Mouse (Mus musculus): ENCODE data around the gene Cela3b. TPM values are rescaled to one million over a fixed set of nuclear protein-coding genes. Genes with fewer than 3 reads are reported as not detected.

Cela3b gene
- polyA plus RNA-seq, 1 experiment, result not detected

DNA sequence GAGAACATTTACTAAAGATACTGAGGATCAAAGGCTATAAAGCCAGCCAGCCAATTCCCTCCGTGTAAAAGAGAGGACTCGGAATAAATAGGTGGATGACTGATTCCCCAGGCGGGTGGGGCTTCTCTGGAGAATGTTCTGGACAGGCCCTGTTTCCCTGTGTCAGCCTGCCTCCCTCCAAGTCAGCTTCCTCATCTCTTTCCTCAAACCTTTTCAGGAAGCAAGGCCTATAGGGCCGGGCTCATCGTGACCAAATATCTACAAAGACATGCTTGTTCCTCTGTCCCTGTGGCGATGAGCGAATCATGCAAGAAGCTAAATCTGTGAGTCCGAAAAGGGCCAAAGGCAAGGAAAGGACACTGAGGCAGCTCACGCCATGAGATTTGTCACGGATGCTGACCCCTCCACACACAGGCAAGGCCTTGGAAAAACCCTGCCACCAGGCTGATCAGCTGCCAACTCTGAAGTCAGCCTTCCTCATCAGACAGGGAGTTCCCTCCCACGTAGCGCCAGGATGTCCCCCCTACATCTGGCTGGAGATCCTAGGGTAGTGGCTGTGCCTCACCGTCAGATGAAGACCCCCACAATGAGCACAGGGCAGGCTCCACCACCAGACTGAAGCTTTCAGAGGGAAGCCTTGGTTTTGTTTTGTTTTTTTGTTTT is 34.9 kb upstream of the Cela3b start:
- no peak for TF ChIP-seq CTCF (IDR thresholded peaks at IDR 0.05; ENCODE audit: low read depth, low read length)
- no peak for TF ChIP-seq POLR2A (IDR thresholded peaks at IDR 0.05; ENCODE audit: borderline replicate concordance, low read depth, low read length)
- Histone ChIP-seq H3K4me3 (ENCODE audit: insufficient read depth, low read length) (no peak overlapping the region), H3K4me1 (ENCODE audit: control insufficient read depth, insufficient read depth, low read length) (peaks cover 15% of the 10 kb centered on the region), H3K27ac (ENCODE audit: insufficient read depth, low read depth, low read length) (no peak overlapping the region)

DNA sequence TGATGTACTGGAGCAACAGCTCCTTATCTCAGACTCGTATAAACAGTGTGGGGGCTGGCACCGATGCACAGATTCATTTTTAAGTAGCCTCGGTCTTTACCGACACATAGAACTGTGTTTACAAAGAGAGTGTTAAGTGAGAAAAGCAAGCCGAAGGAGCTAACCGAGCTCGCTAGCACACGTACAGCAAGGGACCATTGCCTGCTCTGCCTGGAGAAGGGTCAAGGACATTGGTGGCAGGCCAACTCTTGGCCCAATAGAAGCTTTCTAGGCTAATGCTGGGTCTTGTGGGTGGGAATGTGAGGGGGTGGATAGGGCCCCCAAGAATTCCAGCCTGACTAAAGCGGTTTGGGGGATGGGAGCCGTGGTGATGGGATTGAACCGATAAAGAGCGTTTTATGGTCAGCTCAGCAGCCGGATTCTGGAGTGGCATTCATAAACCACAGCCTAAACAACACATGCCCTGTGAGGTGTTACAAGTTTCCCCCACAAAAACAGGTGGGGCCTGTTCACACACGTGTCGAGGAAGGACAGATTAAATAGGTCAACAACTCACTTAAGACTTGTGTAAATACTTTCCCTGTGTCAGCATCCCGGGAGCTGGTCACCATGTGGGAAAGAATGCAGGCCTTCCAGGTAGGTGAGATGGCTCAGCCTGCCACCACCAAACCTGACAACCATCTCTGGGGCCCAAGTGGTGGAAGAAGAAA is 31.8 kb upstream of the Cela3b start:
- H3K4me3 ChIP-seq (ENCODE audit: insufficient read depth, low read length), result no peak overlapping the region
- peaks cover 12% of the 10 kb centered on the region for H3K4me1 ChIP-seq (ENCODE audit: control insufficient read depth, insufficient read depth, low read length)
- H3K27ac ChIP-seq (ENCODE audit: insufficient read depth, low read depth, low read length), result no peak overlapping the region
- TF ChIP-seq CTCF (IDR thresholded peaks at IDR 0.05; ENCODE audit: low read depth, low read length) (no peak), POLR2A (IDR thresholded peaks at IDR 0.05; ENCODE audit: borderline replicate concordance, low read depth, low read length) (no peak)

DNA sequence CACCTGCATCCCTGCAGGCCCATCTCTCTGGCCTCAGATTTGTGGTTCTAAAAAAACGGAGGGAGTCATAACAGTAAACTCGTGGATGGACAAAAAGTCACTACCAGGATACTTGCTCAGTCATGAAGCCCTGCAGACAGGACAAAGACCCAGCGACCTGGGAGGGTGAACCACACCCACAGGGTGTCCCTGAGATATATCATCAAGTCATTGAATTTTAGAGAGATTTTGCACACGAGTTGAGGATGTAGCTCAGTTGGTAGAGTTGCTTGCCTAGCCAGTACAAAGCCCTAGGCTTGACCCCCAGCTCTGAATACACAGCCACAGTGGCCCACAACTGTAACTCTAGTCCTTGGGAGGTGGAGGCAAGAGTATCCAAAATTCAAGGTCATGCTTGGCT is 30.9 kb upstream of the Cela3b start:
- TF ChIP-seq CTCF (IDR thresholded peaks at IDR 0.05; ENCODE audit: low read depth, low read length) (no peak), POLR2A (IDR thresholded peaks at IDR 0.05; ENCODE audit: borderline replicate concordance, low read depth, low read length) (no peak)
- no peak overlapping the region for H3K27ac ChIP-seq (ENCODE audit: insufficient read depth, low read depth, low read length)
- peaks cover 12% of the 10 kb centered on the region for H3K4me1 ChIP-seq (ENCODE audit: control insufficient read depth, insufficient read depth, low read length)
- H3K4me3 ChIP-seq (ENCODE audit: insufficient read depth, low read length), result no peak overlapping the region

DNA sequence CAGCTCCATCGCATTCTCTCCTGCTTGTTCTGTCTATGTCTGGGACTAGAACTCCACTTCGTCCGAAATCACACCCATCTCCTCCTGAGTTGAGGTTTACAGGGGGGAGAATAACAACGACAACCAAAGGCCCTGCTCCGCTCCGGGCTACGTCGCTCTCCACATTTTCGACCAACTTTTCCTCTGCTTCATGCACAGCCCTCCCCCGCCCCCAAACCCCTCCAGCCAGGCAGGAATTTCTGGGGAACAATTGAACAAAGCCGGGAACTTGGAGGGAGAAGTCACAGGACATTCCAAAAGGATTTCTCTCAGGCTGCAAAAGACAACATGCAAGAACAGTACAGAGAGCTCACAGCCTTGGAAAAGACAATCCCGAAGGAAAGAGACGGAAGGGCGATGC is 30.3 kb upstream of the Cela3b start:
- H3K27ac ChIP-seq (ENCODE audit: insufficient read depth, low read depth, low read length), result no peak overlapping the region
- no peak overlapping the region for H3K4me3 ChIP-seq (ENCODE audit: insufficient read depth, low read length)
- H3K4me1 ChIP-seq (ENCODE audit: control insufficient read depth, insufficient read depth, low read length), result peaks cover 12% of the 10 kb centered on the region
- no peak for TF ChIP-seq POLR2A (IDR thresholded peaks at IDR 0.05; ENCODE audit: borderline replicate concordance, low read depth, low read length)
- TF ChIP-seq CTCF (IDR thresholded peaks at IDR 0.05; ENCODE audit: low read depth, low read length), result no peak

DNA sequence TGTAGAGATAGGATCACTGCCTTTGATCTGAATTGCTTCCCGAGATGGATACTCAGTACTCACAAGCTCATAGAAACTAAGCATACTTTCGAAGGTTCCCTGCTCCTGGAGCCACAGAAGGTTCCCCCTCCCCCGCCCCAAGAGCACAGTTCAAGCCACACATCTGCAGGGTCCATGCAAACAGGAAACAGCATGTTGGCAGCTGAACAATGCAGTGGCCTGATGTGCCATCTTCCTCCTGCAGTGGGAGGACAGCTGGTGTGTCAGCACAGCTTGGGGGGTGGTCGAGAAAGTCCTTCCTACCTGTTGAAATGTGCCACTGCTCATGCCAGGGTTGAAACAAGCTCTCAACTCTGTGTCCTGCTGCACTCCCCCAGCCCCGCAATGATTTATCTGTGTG is 28.5 kb upstream of the Cela3b start:
- Histone ChIP-seq H3K4me1 (ENCODE audit: control insufficient read depth, insufficient read depth, low read length) (0 out of 2 replicates have a peak, but pooled peaks cover 3% of the 10 kb centered on the region), H3K4me3 (ENCODE audit: insufficient read depth, low read length) (no peak overlapping the region), H3K27ac (ENCODE audit: insufficient read depth, low read depth, low read length) (no peak overlapping the region)
- no peak for TF ChIP-seq POLR2A (IDR thresholded peaks at IDR 0.05; ENCODE audit: borderline replicate concordance, low read depth, low read length)
- no peak for TF ChIP-seq CTCF (IDR thresholded peaks at IDR 0.05; ENCODE audit: low read depth, low read length)

DNA sequence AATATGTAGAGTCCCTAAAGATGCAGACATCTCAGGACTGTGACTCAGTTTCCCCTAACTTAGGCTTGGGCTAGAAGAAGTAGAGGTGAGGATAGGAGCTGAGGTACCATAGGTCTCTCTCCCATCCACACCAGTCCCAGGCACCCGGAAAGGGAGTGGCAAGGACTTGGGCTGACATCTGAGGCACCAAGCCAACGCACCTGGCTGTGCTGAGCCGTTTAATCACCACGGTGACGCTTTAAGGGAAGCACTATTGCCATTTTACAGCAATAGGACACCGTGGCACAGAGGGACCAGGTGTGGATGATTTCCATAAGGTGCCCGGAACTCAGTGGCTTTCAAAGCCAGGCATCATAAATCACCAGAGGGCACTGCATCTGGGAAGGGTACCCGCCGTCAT is 28.0 kb upstream of the Cela3b start:
- Histone ChIP-seq H3K27ac (ENCODE audit: insufficient read depth, low read depth, low read length) (no peak overlapping the region), H3K4me3 (ENCODE audit: insufficient read depth, low read length) (no peak overlapping the region), H3K4me1 (ENCODE audit: control insufficient read depth, insufficient read depth, low read length) (0 out of 2 replicates have a peak, but pooled peaks cover 3% of the 10 kb centered on the region)
- TF ChIP-seq POLR2A (IDR thresholded peaks at IDR 0.05; ENCODE audit: borderline replicate concordance, low read depth, low read length), result no peak
- TF ChIP-seq CTCF (IDR thresholded peaks at IDR 0.05; ENCODE audit: low read depth, low read length), result no peak

DNA sequence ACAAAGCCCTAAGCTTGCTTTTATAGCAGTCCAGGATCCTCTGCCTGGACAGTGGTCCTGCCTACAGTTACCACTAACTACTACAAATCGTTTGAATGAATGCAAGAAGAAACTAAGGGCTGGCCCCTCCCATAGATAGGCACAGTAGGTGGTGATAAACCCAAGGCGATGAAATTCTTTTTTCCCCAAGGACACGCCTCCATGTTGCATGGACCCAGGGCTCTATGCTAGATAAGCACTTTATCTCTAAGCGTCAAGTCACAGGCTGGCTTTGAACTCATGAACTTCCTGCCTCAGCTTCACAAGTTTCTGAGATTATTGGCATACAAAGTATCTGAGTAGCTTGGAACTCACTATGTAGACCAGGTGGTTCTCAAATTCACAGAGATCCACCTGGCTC is 27.0 kb upstream of the Cela3b start:
- TF ChIP-seq CTCF (IDR thresholded peaks at IDR 0.05; ENCODE audit: low read depth, low read length) (no peak), POLR2A (IDR thresholded peaks at IDR 0.05; ENCODE audit: borderline replicate concordance, low read depth, low read length) (no peak)
- Histone ChIP-seq H3K27ac (ENCODE audit: insufficient read depth, low read depth, low read length) (no peak overlapping the region), H3K4me1 (ENCODE audit: control insufficient read depth, insufficient read depth, low read length) (0 out of 2 replicates have a peak, but pooled peaks cover 3% of the 10 kb centered on the region)

DNA sequence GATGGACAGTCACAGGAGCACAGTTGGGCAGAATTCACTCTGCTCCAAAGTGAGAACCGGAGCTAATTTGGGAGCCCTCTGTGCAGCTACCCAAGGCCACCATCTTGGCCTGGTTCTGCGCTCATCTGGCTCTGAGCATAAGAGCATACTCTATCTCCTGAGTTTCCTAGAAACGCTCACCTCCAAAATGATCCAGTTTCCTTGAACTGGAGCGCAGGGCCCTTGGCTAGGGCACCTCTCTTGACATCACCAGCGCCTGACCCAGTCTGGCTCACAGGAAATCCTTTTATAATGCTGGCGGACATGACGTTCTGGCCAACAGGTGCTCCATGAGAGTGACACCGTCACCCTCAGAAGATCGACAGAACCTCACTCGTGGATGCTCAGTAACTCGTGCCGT is 26.2 kb upstream of the Cela3b start:
- H3K4me3 ChIP-seq (ENCODE audit: insufficient read depth, low read length), result no peak overlapping the region
- 0 out of 2 replicates have a peak, but pooled peaks cover 3% of the 10 kb centered on the region for H3K4me1 ChIP-seq (ENCODE audit: control insufficient read depth, insufficient read depth, low read length)
- TF ChIP-seq CTCF (IDR thresholded peaks at IDR 0.05; ENCODE audit: low read depth, low read length) (no peak), POLR2A (IDR thresholded peaks at IDR 0.05; ENCODE audit: borderline replicate concordance, low read depth, low read length) (no peak)
- H3K27ac ChIP-seq (ENCODE audit: insufficient read depth, low read depth, low read length), result no peak overlapping the region

More for the DNA sequence above, 27.0 kb upstream of the Cela3b start:
- no peak overlapping the region for H3K4me3 ChIP-seq (ENCODE audit: insufficient read depth, low read length)

DNA sequence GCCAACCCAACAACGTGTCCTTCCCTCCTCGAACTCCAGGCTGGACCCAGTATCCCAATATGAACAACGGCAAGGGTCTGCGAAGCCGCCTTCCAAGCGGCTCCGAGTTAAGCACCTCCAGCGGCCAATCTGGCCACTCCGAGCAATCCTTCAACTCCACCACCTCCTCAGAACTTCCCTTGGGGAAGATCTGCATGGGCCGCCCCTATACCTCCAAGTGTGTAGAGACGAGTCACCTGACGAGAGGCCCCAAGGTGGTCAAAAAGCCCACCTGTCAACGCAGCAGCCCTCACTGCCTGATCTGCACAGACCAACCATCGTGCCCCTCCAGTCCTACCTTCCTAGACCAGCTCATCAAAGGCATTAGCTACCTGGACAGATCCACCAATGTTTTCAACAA is 24.2 kb upstream of the Cela3b start:
- H3K4me1 ChIP-seq (ENCODE audit: control insufficient read depth, insufficient read depth, low read length), result 0 out of 2 replicates have a peak, but pooled peaks cover 3% of the 10 kb centered on the region
- TF ChIP-seq POLR2A (IDR thresholded peaks at IDR 0.05; ENCODE audit: borderline replicate concordance, low read depth, low read length) (no peak), CTCF (IDR thresholded peaks at IDR 0.05; ENCODE audit: low read depth, low read length) (no peak)

DNA sequence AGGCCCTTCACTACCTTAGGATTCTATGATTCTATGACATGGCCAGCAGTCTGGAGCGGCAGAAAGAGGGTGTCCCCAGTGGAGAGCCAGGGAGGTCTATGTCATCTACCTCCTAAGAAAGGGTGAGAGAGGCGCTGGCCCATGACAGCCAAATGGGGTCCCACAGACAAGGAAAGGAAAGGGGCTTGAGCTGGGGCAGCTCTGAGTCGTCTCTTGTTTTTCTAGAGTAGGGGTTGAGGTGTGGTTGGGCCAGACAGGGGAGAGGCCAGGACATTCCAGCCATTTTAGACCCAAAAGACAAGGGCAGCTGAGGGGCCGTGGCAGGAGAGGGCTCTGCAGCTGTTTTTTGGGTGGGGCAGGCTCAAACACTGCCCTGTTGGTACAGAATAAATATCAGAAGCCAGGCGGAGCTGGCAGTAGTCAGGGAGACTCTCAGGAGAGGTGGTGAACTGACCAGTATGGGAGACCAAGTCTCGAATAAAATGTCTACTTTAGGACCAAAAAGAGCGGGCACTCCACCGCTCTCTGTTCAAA is 23.0 kb upstream of the Cela3b start, which contains the start of gene 1700013G24Rik:
1700013G24Rik (plus strand) TSS at position 51 of the 534 bp plus-strand sequence.
- TF ChIP-seq CTCF (IDR thresholded peaks at IDR 0.05; ENCODE audit: low read depth, low read length), result no peak
- no peak for TF ChIP-seq POLR2A (IDR thresholded peaks at IDR 0.05; ENCODE audit: borderline replicate concordance, low read depth, low read length)
- H3K4me1 ChIP-seq (ENCODE audit: control insufficient read depth, insufficient read depth, low read length), result no peaks in the 10 kb centered on the region
- no peak within 1 kb of the TSS for H3K27ac ChIP-seq (ENCODE audit: insufficient read depth, low read depth, low read length)
- H3K4me3 ChIP-seq (ENCODE audit: insufficient read depth, low read length), result no peak within 1 kb of the TSS

More for the DNA sequence above, 24.2 kb upstream of the Cela3b start:
- no peak overlapping the region for H3K27ac ChIP-seq (ENCODE audit: insufficient read depth, low read depth, low read length)
- no peak overlapping the region for H3K4me3 ChIP-seq (ENCODE audit: insufficient read depth, low read length)
